In genomic region chr6:135182925-135183324, GRCm38 (mm10) we compare ENCODE assay signal across 12 mouse cellular contexts. TPM values are rescaled to one million over a fixed set of nuclear protein-coding genes. Genes with fewer than 3 reads are reported as not detected.
DNase-seq lines count a peak whose midpoint lies in the region; ATAC-seq and TF ChIP-seq lines count a peak whose summit lies in the region.
"Had no signal": no experiment of that assay in that cellular context is flagged by ENCODE, and none has a peak within 500 bp of the region (broad histone marks: within the 10 kb centered on the region; RNA-seq: fewer than 3 reads in every experiment).

No protein-coding gene starts in this region.

- no peaks in the 10 kb centered on the region for H3K4me1 ChIP-seq in heart, postnatal 0 days (ENCODE audit: control insufficient read depth, insufficient read depth)
- H3K4me1 ChIP-seq in thymus, adult 2 months (replicated peaks; ENCODE audit: control insufficient read depth, insufficient read depth, low read length): no peaks in the 10 kb centered on the region
- peaks cover 15% of the 10 kb centered on the region for H3K4me1 ChIP-seq in liver, embryonic 15.5 days (replicated peaks)
- H3K4me1 ChIP-seq in midbrain, embryonic 16.5 days (ENCODE audit: control insufficient read depth, insufficient read depth, low read length): no peaks in the 10 kb centered on the region; the same call in 1 of the 2 replicates
- H3K4me1 ChIP-seq: stomach, embryonic 15.5 days had no signal

- TF ChIP-seq EP300 in heart, postnatal 0 days (IDR thresholded peaks at IDR 0.05; ENCODE audit: low read depth): no peak

- H3K27me3 ChIP-seq in heart, postnatal 0 days (ENCODE audit: control insufficient read depth, insufficient read depth, low read length): no peaks in the 10 kb centered on the region
- H3K27me3 ChIP-seq in thymus, adult 2 months (ENCODE audit: control insufficient read depth, insufficient read depth, low read length): no peaks in the 10 kb centered on the region
- H3K27me3 ChIP-seq in liver, embryonic 15.5 days: peaks cover 39% of the 10 kb centered on the region
- no peaks in the 10 kb centered on the region for H3K27me3 ChIP-seq in midbrain, embryonic 16.5 days (ENCODE audit: control insufficient read depth, insufficient read depth, low read depth, low read length)
- H3K27me3 ChIP-seq: stomach, embryonic 15.5 days had no signal

- H3K4me3 ChIP-seq in heart, postnatal 0 days (ENCODE audit: low read depth, low read length): no peak overlapping the region
- H3K4me3 ChIP-seq in thymus, adult 2 months (ENCODE audit: control insufficient read depth, insufficient read depth, low read length): no peak overlapping the region
- H3K4me3 ChIP-seq in liver, embryonic 15.5 days (replicated peaks): no peak overlapping the region
- H3K4me3 ChIP-seq in midbrain, embryonic 16.5 days (ENCODE audit: low read depth, low read length): no peak overlapping the region
- H3K4me3 ChIP-seq: heart, embryonic 12.5 days; stomach, embryonic 15.5 days had no signal

- H3K27ac ChIP-seq in heart, postnatal 0 days (ENCODE audit: low read depth): no peak overlapping the region
- H3K27ac ChIP-seq in thymus, adult 2 months (ENCODE audit: control insufficient read depth, insufficient read depth, low read length): no peak overlapping the region
- no peak overlapping the region for H3K27ac ChIP-seq in liver, embryonic 15.5 days (replicated peaks)
- no peak overlapping the region for H3K27ac ChIP-seq in midbrain, embryonic 16.5 days (ENCODE audit: low read length)
- H3K27ac ChIP-seq: hindbrain, embryonic 14.5 days; stomach, embryonic 15.5 days had no signal

- no peak for TF ChIP-seq POLR2A in thymus, adult 2 months (IDR thresholded peaks at IDR 0.05; ENCODE audit: control insufficient read depth, extremely low read depth, insufficient read depth, low read length, poor library complexity)

- no peak overlapping the region for H3K9ac ChIP-seq in heart, postnatal 0 days (replicated peaks; ENCODE audit: low read depth, low read length)
- H3K9ac ChIP-seq in liver, embryonic 15.5 days: no peak overlapping the region
- no peak overlapping the region for H3K9ac ChIP-seq in midbrain, embryonic 16.5 days (ENCODE audit: low read depth, low read length)
- H3K9ac ChIP-seq: heart, embryonic 12.5 days; hindbrain, embryonic 14.5 days; stomach, embryonic 15.5 days had no signal

- TF ChIP-seq CTCF in heart, postnatal 0 days (IDR thresholded peaks at IDR 0.05; ENCODE audit: low read depth): 0 out of 2 replicates have a peak, but pooled peaks have one; percentile 9
- 0 out of 2 replicates have a peak, but pooled peaks have one; percentile 27 for TF ChIP-seq CTCF in thymus, adult 2 months (IDR thresholded peaks at IDR 0.05; ENCODE audit: borderline replicate concordance, control insufficient read depth, extremely low read depth, insufficient read depth, low read length, poor library complexity)

- no peak for ATAC-seq in heart, postnatal 0 days (ENCODE audit: insufficient read depth, low read depth)
- peak; percentile 34; the same call in 1 of the 2 replicates for ATAC-seq in liver, embryonic 15.5 days (ENCODE audit: insufficient read depth)
- ATAC-seq in midbrain, embryonic 16.5 days: no peak

- H3K9me3 ChIP-seq in heart, postnatal 0 days (replicated peaks; ENCODE audit: control insufficient read depth, low read length): no peaks in the 10 kb centered on the region
- no peaks in the 10 kb centered on the region for H3K9me3 ChIP-seq in liver, embryonic 15.5 days (replicated peaks)
- H3K9me3 ChIP-seq in midbrain, embryonic 16.5 days (replicated peaks; ENCODE audit: control insufficient read depth, low read length, poor library complexity, severe bottlenecking): no peaks in the 10 kb centered on the region
- H3K9me3 ChIP-seq: heart, embryonic 12.5 days; stomach, embryonic 15.5 days had no signal

- no peak overlapping the region for H3K4me2 ChIP-seq in heart, postnatal 0 days (ENCODE audit: low read depth, low read length)
- no peak overlapping the region for H3K4me2 ChIP-seq in liver, embryonic 15.5 days
- no peak overlapping the region for H3K4me2 ChIP-seq in midbrain, embryonic 16.5 days (ENCODE audit: low read length)
- H3K4me2 ChIP-seq: heart, embryonic 12.5 days; hindbrain, embryonic 14.5 days; stomach, embryonic 15.5 days had no signal

- no peak for DNase-seq in heart, postnatal 0 days (ENCODE audit: low spot score)
- no peak for DNase-seq in heart, adult 9 months (ENCODE audit: low spot score in 2 of 2)
- peak; percentile 25 for DNase-seq in thymus, adult 2 months
- no peak for DNase-seq in thymus, adult 18-20 months
- DNase-seq in thymus, postnatal 4 days: peak; percentile 77
- no peak for DNase-seq in gastrocnemius, adult 8-10 months (ENCODE audit: low spot score in 2 of 2)
- DNase-seq: kidney, postnatal 14 days had no signal

- 46% methylated on average over 5 of the region's 5 CpGs for WGBS in heart, postnatal 0 days
- 52% methylated on average over 5 of the region's 5 CpGs for WGBS in thymus, adult 2 months
- 41% methylated on average over 5 of the region's 5 CpGs for WGBS in liver, embryonic 15.5 days (ENCODE audit: insufficient replicate concordance)
- WGBS in midbrain, embryonic 16.5 days: 65% methylated on average over 5 of the region's 5 CpGs

- no peaks in the 10 kb centered on the region for H3K36me3 ChIP-seq in heart, postnatal 0 days (replicated peaks; ENCODE audit: control insufficient read depth, insufficient read depth, low read length)
- H3K36me3 ChIP-seq in thymus, adult 2 months (ENCODE audit: control insufficient read depth, insufficient read depth, low read length): no peaks in the 10 kb centered on the region
- no peaks in the 10 kb centered on the region for H3K36me3 ChIP-seq in liver, embryonic 15.5 days (replicated peaks)
- H3K36me3 ChIP-seq in midbrain, embryonic 16.5 days (ENCODE audit: control insufficient read depth, insufficient read depth, low read length): no peaks in the 10 kb centered on the region
- H3K36me3 ChIP-seq: heart, embryonic 12.5 days; stomach, embryonic 15.5 days had no signal

RNA-seq across cellular contexts. Expression of gene Fam234b, which starts 14.9 kb away (rescaled TPM):
- 3.7 and 4.3 TPM in 2 replicates for total RNA-seq in heart, postnatal 0 days (2014; rRNA removed; ENCODE audit: low replicate concordance)
- 4.5 and 4.8 TPM in 2 replicates for polyA plus RNA-seq in heart, postnatal 0 days (2015; fragmentation: Nextera tagmentation; extraction: Ambion mirVana)
- 42.1 TPM in 2 replicates for polyA plus RNA-seq in thymus, adult 2 months (2012; rRNA removed)
- 30.3 and 34.4 TPM in 2 replicates for polyA plus RNA-seq in liver, embryonic 15.5 days (2015; fragmentation: Nextera tagmentation; extraction: Ambion mirVana)
- total RNA-seq in gastrocnemius, adult 8-10 months (2022): 1 to 10 TPM; 3.0 to 3.6 (median 3.3) TPM
- polyA plus RNA-seq in midbrain, embryonic 16.5 days (2015; fragmentation: Nextera tagmentation; extraction: Ambion mirVana): 123 and 139 TPM in 2 replicates

RNA-seq across cellular contexts. Expression of gene Hebp1, which starts 14.9 kb away (rescaled TPM):
- total RNA-seq in heart, postnatal 0 days (2014; rRNA removed; ENCODE audit: low replicate concordance): 8.8 and 35.5 TPM in 2 replicates
- 10.9 and 11.0 TPM in 2 replicates for polyA plus RNA-seq in heart, postnatal 0 days (2015; fragmentation: Nextera tagmentation; extraction: Ambion mirVana)
- 26.4 and 34.1 TPM in 2 replicates for polyA plus RNA-seq in thymus, adult 2 months (2012; rRNA removed)
- polyA plus RNA-seq in liver, embryonic 15.5 days (2015; fragmentation: Nextera tagmentation; extraction: Ambion mirVana): 116 and 117 TPM in 2 replicates
- total RNA-seq in gastrocnemius, adult 8-10 months (2022): 10 to 100 TPM in 2 of 4 experiments, 1 to 10 TPM in 2; 4.3 to 13.2 (median 9.9) TPM
- 4.6 and 5.5 TPM in 2 replicates for polyA plus RNA-seq in midbrain, embryonic 16.5 days (2015; fragmentation: Nextera tagmentation; extraction: Ambion mirVana)

Comparison
In these comparisons a context has a peak if more than half of its experiments do, and no peak if none do; other contexts are left out.
1. DNase-seq: peak in thymus, adult 2 months (single experiment) and thymus, postnatal 4 days (single experiment); none in heart, postnatal 0 days (single experiment), heart, adult 9 months (0 of 2), thymus, adult 18-20 months (0 of 2) and gastrocnemius, adult 8-10 months (0 of 2).